Mouse (Mus musculus) E14TG2a.4 (cell line): ENCODE results near the gene Golga4.

Experiments
- CTCF ChIP-seq: conservative IDR thresholded peaks from 2 replicates; pipeline ENCODE4 v1.5.1; 2014; ENCODE audit warnings: low read length
- NANOG ChIP-seq: IDR thresholded peaks from 2 replicates; pipeline ENCODE4 v1.6.1; 2014; ENCODE audit warnings: borderline replicate concordance, low read length, mixed read lengths
- POU5F1 ChIP-seq: IDR thresholded peaks from 2 replicates; pipeline ENCODE4 v1.6.1; 2014; ENCODE audit warnings: low read length, borderline replicate concordance

DNA sequence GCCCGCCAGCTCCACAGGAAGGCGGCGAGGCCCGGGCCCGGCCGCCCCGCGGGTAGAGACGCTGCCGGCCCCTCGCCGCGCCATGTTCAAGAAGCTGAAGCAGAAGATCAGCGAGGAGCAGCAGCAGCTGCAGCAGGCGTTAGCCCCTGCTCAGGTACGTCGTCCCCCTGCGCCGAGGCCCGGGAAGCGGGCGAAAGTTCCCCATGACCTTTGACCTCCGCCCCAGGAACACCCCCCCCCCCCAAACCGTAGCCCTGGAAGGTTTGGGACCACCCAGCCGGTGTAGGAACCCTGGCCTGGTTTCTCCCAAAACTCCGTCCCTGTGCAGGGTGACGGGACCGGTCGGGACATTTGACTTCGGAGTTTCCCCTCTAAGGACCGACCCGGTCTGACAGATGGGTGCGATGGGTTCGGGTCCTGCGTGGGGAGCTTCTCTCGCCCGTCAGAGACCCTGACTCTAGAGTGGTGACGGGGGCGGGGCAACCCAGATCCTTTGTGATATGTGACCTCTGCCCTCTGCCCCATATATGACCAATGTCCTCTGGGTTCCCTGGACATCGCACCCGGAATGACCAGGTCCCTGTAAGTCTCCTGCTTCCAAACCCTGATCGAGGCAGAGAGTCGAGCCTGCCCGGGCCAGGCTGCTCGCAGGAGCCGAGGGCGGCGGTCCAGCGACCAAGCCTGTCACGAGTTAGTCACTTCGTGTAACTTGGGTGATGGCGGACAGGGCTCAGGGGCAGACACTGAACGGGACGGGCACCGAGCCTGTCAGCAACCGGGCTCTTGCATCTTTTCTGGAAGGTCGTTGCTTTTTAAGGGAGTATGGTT, 551 bp downstream of the Golga4 start:
- TF ChIP-seq CTCF (no peak), POU5F1 (no peak), NANOG (no peak)
